Mouse (Mus musculus) spleen, postnatal 4 days (tissue): ENCODE measurements around the gene Olfr1269.

Experiments
- DNase-seq, 2 experiments: peaks; one replicate each; pipeline ENCODE4 v3.0.0; 2022; ENCODE audit warnings: low spot score in 2 of 2

The Olfr1269 gene

GRCm38 (mm10) chr2:90121312-90121711 is at the start of gene Olfr1269:
Olfr1269 (minus strand) TSS chr2:90121412.
- DNase-seq = no peak

GRCm38 (mm10) chr2:90153916-90154315 is 32.7 kb upstream of the Olfr1269 start:
- DNase-seq = no peak

- DNase-seq = no peak
These were observed 31.8 kb upstream of the Olfr1269 start, which contains the start of gene Olfr1270 for GRCm38 (mm10) chr2:90152991-90153390. Olfr1270 (minus strand) TSS chr2:90153091.

GRCm38 (mm10) chr2:90142196-90142595 is 21.0 kb upstream of the Olfr1269 start, which contains the start of gene Olfr32:
Olfr32 (minus strand) TSS chr2:90142296.
- DNase-seq = no peak

- no peak for DNase-seq
These were observed 51.1 kb downstream of the Olfr1269 start for GRCm38 (mm10) chr2:90070065-90070464.
